In the genomic region with DNA sequence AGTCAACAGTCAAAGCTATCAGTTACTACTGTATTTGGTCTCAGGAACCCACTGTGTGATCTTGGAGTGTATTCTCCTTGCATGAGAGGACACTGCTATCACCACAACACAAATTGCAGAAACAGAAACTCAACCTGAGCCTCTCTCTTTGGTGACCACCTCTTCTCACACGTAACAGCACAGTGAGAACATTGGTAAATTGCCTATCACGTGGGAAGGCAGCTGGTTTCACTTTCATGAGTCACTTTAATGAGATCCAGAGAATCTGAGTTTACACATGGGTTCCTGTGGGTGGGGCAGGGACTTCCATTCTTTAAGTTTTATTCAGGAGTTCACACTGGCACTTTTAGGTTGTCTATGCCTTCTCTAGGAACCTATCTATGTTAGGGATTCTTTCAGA, we compare ENCODE assay signal across 11 mouse cellular contexts. TPM values are rescaled to one million over a fixed set of nuclear protein-coding genes. Genes with fewer than 3 reads are reported as not detected.
DNase-seq lines count a peak whose midpoint lies in the region; ATAC-seq and TF ChIP-seq lines count a peak whose summit lies in the region.
"Had no signal": no experiment of that assay in that cellular context is flagged by ENCODE, and none has a peak within 500 bp of the region (broad histone marks: within the 10 kb centered on the region; RNA-seq: fewer than 3 reads in every experiment).

No protein-coding gene starts in this region.

- no peaks in the 10 kb centered on the region for H3K79me2 ChIP-seq in heart, adult 2 months (replicated peaks; ENCODE audit: control insufficient read depth, insufficient read depth, low read length)

- TF ChIP-seq EP300 in heart, adult 2 months (IDR thresholded peaks at IDR 0.05; ENCODE audit: insufficient read depth, low read depth, low read length) = no peak

- H3K4me3 ChIP-seq in heart, adult 2 months = no peak overlapping the region
- H3K4me3 ChIP-seq in kidney, embryonic 16.5 days (ENCODE audit: low read length) = no peak overlapping the region
- H3K4me3 ChIP-seq in cerebellum, adult 2 months (replicated peaks; ENCODE audit: insufficient read depth, low read depth, low read length) = no peak overlapping the region
- H3K4me3 ChIP-seq: forebrain, embryonic 10.5 days; liver, embryonic 15.5 days had no signal

- H3K27ac ChIP-seq in heart, adult 2 months = peak overlapping the region; percentile 30; the same call in 1 of the 2 replicates
- peak overlapping the region; percentile 94 for H3K27ac ChIP-seq in kidney, embryonic 16.5 days (ENCODE audit: low read length)
- no peak overlapping the region for H3K27ac ChIP-seq in cerebellum, adult 2 months (ENCODE audit: insufficient read depth, low read length)
- H3K27ac ChIP-seq: forebrain, embryonic 10.5 days; liver, embryonic 15.5 days had no signal

- H3K4me1 ChIP-seq in heart, adult 2 months (ENCODE audit: control insufficient read depth, insufficient read depth, low read length) = peaks cover 1% of the 10 kb centered on the region
- peaks cover 20% of the 10 kb centered on the region for H3K4me1 ChIP-seq in kidney, embryonic 16.5 days (ENCODE audit: insufficient read depth, low read length)
- no peaks in the 10 kb centered on the region for H3K4me1 ChIP-seq in cerebellum, adult 2 months (ENCODE audit: control insufficient read depth, insufficient read depth, low read length)
- H3K4me1 ChIP-seq: forebrain, embryonic 10.5 days; liver, embryonic 15.5 days had no signal

- WGBS in heart, adult 2 months = 29% methylated on average over 2 of the region's 2 CpGs
- WGBS in kidney, embryonic 16.5 days = 31% methylated on average over 2 of the region's 2 CpGs
- WGBS in cerebellum, adult 2 months = 80% methylated on average over 2 of the region's 2 CpGs

- TF ChIP-seq CTCF in heart, adult 2 months (IDR thresholded peaks at IDR 0.05) = no peak
- no peak for TF ChIP-seq CTCF in cerebellum, adult 2 months (IDR thresholded peaks at IDR 0.05; ENCODE audit: borderline replicate concordance, insufficient read depth, low read depth, low read length)

- ATAC-seq in kidney, embryonic 16.5 days (ENCODE audit: low FRiP score, low TSS enrichment) = peak; percentile 35; the same call in 1 of the 2 replicates
- no peak for ATAC-seq in frontal cortex, adult (ENCODE audit: low TSS enrichment)

- H3K36me3 ChIP-seq in heart, adult 2 months (ENCODE audit: control insufficient read depth, insufficient read depth, low read length) = no peaks in the 10 kb centered on the region
- H3K36me3 ChIP-seq in kidney, embryonic 16.5 days (ENCODE audit: insufficient read depth, low read length) = no peaks in the 10 kb centered on the region
- H3K36me3 ChIP-seq: forebrain, embryonic 10.5 days; liver, embryonic 15.5 days had no signal

- H3K27me3 ChIP-seq in heart, adult 2 months (ENCODE audit: control insufficient read depth, insufficient read depth, low read length) = no peaks in the 10 kb centered on the region
- no peaks in the 10 kb centered on the region for H3K27me3 ChIP-seq in kidney, embryonic 16.5 days (ENCODE audit: insufficient read depth, low read length)
- H3K27me3 ChIP-seq in cerebellum, adult 2 months (ENCODE audit: control insufficient read depth, insufficient read depth, low read length) = no peaks in the 10 kb centered on the region
- H3K27me3 ChIP-seq: liver, embryonic 15.5 days had no signal

- no peak for DNase-seq in heart, adult 2 months
- DNase-seq in heart, postnatal 10 days = no peak
- peak; percentile 67 for DNase-seq in T-cell, adult 2 months (ENCODE audit: low spot score)
- peak; percentile 2 for DNase-seq in spleen, adult 12 weeks (ENCODE audit: low spot score)
- no peak for DNase-seq in cerebellum, adult 2 months
- no peak for DNase-seq in gastrocnemius, postnatal 4 days (ENCODE audit: low spot score in 2 of 2)
- DNase-seq: heart, postnatal 4 days had no signal

- no peak overlapping the region for H3K4me2 ChIP-seq in kidney, embryonic 16.5 days (replicated peaks; ENCODE audit: low read depth, low read length)
- H3K4me2 ChIP-seq: liver, embryonic 15.5 days had no signal

- H3K9me3 ChIP-seq in kidney, embryonic 16.5 days (ENCODE audit: low read length) = no peaks in the 10 kb centered on the region
- H3K9me3 ChIP-seq: forebrain, embryonic 10.5 days; liver, embryonic 15.5 days had no signal

- no peak for TF ChIP-seq POLR2A in heart, adult 2 months (IDR thresholded peaks at IDR 0.05; ENCODE audit: insufficient read depth, low read depth, low read length)
- TF ChIP-seq POLR2A in cerebellum, adult 2 months (IDR thresholded peaks at IDR 0.05; ENCODE audit: borderline replicate concordance, insufficient read depth, low read length) = no peak

- intact Hi-C loops in heart, adult 2 months (cut with DNase I) = no loop called here
- intact Hi-C loops in heart, postnatal 10 days (cut with DNase I) = no loop called here

- H3K9ac ChIP-seq in heart, adult 2 months (ENCODE audit: low read depth, low read length) = no peak overlapping the region
- H3K9ac ChIP-seq in kidney, embryonic 16.5 days (replicated peaks; ENCODE audit: low read length) = no peak overlapping the region
- H3K9ac ChIP-seq: liver, embryonic 15.5 days had no signal

RNA-seq across cellular contexts. Expression of gene Fhl2, which starts 27.4 kb away (rescaled TPM):
- 1,000 to 10,000 TPM; 1,721 to 1,764 TPM for total RNA-seq in heart, adult 2 months (2021)
- polyA plus RNA-seq in heart, adult 2 months (2012; rRNA removed) = 1,853 and 3,161 TPM in 2 replicates
- 1,000 to 10,000 TPM; 1,415 to 1,605 TPM for total RNA-seq in heart, postnatal 10 days (2021)
- 101 and 104 TPM in 2 replicates for polyA plus RNA-seq in kidney, embryonic 16.5 days (2015; fragmentation: Nextera tagmentation; extraction: Ambion mirVana)
- 5.5 and 6.2 TPM in 2 replicates for polyA plus RNA-seq in cerebellum, adult 2 months (2012; rRNA removed)
- total RNA-seq in gastrocnemius, postnatal 4 days (2021) = 10 to 100 TPM; 28.0 to 33.3 TPM

Comparison
In these comparisons a context has a peak if more than half of its experiments do, and no peak if none do; other contexts are left out.
1. DNase-seq: peak in T-cell, adult 2 months (single experiment) and spleen, adult 12 weeks (single experiment); none in heart, adult 2 months (0 of 2), heart, postnatal 10 days (0 of 2), cerebellum, adult 2 months (0 of 2) and gastrocnemius, postnatal 4 days (0 of 2).
2. RNA of gene Fhl2, which starts 27.4 kb away (total RNA-seq): 1,721 to 1,764 TPM in heart, adult 2 months and 1,415 to 1,605 TPM in heart, postnatal 10 days; 28.0 to 33.3 TPM in gastrocnemius, postnatal 4 days; every median in the first group is over 10 times any median in the second.